Mouse (Mus musculus) kidney, adult 8-10 months (tissue): ENCODE results near the gene Armc3.

Source experiments
- DNase-seq, 2 experiments: peaks; one replicate each; pipeline ENCODE4 v3.0.0; 2022

The Armc3 gene

GRCm38 (mm10) chr2:19353158-19353557 is 154.1 kb downstream of the Armc3 start:
- DNase-seq: no peak
